Mouse (Mus musculus): Measurements from ENCODE around the gene Odf3l2. TPM values are rescaled to one million over a fixed set of nuclear protein-coding genes. Genes with fewer than 3 reads are reported as not detected.

Gene Odf3l2
- total RNA-seq, 2 experiments from 2014 or later, result 0.27 TPM; not detected in 1

DNA sequence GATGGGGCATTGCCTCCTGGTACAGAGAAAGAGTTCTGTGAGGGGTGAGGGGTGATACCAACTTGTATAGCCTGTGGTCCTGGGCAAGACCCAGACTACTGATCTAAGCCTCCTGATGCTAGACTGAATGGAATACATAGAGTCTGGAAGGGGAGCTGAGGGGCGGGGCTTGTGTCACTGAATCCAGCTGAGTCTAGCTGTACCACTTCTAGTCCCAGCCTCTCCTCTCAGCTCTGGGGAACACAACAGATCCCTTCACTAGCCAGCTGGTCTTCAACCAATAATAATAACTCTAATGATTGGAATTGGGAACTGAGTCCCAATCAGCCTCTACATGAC, 31.3 kb downstream of the Odf3l2 start:
- H3K27ac ChIP-seq, result no peak overlapping the region; the same call in 1 of the 2 replicates
- peak overlapping the region; percentile 71 for H3K4me3 ChIP-seq
- intact Hi-C loops (cut with DNase I), result no loop called here

DNA sequence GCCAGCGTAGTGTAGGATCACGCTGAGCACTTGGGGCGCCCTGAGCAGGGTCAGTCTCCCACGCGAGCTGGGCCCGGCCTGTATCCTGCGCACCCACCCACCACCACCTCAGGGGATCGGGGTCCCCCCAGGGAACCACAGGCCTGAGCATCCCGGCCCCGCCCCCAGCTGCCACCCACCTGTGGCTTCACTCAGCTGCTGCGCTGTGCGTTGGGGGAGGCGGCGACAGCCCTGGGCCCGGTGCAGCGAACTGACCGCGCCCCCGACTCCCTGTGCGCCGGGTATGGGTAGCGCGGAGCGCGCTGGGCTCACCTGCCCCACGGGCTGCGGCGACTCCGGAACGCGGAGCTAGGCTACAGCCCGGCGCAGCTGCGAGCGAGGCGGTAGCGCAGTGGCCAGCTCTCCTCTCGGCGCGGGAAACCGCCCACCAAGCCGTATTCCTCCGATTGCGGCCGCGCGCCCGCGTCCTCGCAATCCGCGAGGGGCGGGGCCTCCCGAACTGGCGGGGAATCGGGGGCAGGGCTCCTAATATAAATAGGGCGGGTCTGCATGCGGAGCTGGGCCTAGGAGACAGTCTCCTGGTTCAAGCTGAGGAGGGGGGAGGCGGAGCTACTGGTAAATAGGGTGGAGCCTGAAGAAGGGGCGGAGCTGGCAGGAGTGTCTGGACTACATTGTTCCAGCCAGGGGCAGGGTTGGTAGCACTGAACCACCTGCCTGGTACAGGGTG, 31.8 kb downstream of the Odf3l2 start, which contains the start of gene C2cd4c:
C2cd4c (minus strand) TSS at position 448 of the 727 bp plus-strand sequence.
- Histone ChIP-seq H3K27ac (peak within 1 kb of the TSS; percentile 73), H3K4me3 (peak within 1 kb of the TSS; percentile 71)
- DNase-seq (ENCODE audit: extremely low spot score in 1 of 2, low spot score in 2 of 2), result peak; percentile 77 to 78
- intact Hi-C loops (cut with DNase I), result no loop called here
- no peak for TF ChIP-seq CTCF (IDR thresholded peaks at IDR 0.05)

More for the DNA sequence above, 31.3 kb downstream of the Odf3l2 start:
- TF ChIP-seq CTCF (IDR thresholded peaks at IDR 0.05), result no peak
- no peak for DNase-seq (ENCODE audit: extremely low spot score in 1 of 2, low spot score in 2 of 2)

DNA sequence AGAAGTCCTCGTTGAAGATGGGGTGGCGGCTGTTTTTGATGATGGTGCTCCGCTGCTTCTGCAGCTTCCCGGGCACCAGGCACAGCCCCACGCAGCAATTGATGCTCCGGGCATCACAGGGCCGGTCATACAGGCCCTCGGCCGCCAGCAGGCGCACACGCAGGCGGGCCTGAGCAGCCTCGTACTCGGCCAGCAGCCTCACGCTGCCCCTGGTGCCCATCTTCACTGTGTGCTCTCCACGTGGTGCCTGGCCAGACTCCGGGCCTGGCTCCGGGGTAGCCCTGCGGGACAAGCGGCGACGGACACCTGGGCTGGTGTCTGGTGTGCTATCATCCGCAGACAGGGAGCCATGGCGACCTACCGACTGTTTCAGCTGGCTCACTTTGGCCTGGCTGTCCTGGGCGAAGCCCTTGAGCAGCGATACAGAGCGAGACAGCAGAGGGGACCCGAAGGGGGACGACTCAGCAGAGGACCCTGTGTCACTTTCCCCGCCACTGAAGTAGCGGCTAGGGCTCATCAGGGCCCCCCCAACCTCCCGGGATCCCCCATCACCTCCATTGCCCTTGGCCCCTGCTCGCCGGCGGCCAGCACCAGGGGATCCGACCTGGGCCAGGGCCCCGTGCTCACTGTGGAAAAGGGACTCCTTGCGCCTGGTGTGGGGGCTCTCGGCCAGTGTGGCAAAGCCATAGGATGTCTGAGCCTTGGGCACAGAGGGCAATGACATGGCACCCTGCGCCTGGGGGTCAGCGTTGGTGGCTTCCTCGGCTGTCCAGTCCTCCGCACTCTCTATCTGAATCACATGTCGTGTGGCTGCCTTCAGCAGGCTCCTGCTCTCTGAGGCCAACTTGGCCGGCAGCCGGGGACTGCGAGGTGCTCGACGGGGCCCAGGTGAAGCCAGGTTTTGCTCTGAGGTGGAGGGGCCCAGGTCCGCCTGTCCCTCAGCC, 33.1 kb downstream of the Odf3l2 start:
- no peak for DNase-seq (ENCODE audit: extremely low spot score in 1 of 2, low spot score in 2 of 2)
- peak; percentile 37 for TF ChIP-seq CTCF (IDR thresholded peaks at IDR 0.05)
- H3K4me3 ChIP-seq, result peak overlapping the region; percentile 71; the same call in 1 of the 2 replicates
- intact Hi-C loops (cut with DNase I), result no loop called here
- H3K27ac ChIP-seq, result no peak overlapping the region

DNA sequence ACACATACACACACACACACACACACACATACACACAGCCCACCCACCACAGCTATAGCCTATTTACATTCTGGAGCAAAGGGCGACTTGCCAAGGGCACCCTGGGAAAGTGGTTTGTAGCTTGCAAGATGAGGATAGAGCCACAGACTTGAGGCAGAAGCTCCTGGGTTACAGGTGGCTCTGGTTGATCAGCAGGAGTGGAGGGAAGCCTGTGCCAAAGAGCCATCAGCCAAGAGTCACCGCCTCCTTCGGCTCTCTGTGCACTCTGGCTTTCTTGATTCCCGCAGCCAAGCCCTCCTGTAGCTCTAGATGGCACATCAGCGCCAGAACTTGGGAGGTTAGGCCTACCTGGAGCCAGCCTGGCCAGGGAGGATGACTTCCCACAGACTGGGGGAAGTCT, 34.2 kb downstream of the Odf3l2 start:
- TF ChIP-seq CTCF (IDR thresholded peaks at IDR 0.05), result no peak
- intact Hi-C loops (cut with DNase I), result no loop called here
- no peak overlapping the region for H3K4me3 ChIP-seq
- H3K27ac ChIP-seq, result no peak overlapping the region
- DNase-seq (ENCODE audit: extremely low spot score in 1 of 2, low spot score in 2 of 2), result no peak

GRCm38 (mm10) chr10:79609276-79609675, 36.3 kb downstream of the Odf3l2 start:
- no peak overlapping the region for H3K4me3 ChIP-seq
- intact Hi-C loops (cut with DNase I), result no loop called here
- H3K27ac ChIP-seq, result no peak overlapping the region
- TF ChIP-seq CTCF (IDR thresholded peaks at IDR 0.05), result no peak
- no peak for DNase-seq (ENCODE audit: extremely low spot score in 1 of 2, low spot score in 2 of 2)

DNA sequence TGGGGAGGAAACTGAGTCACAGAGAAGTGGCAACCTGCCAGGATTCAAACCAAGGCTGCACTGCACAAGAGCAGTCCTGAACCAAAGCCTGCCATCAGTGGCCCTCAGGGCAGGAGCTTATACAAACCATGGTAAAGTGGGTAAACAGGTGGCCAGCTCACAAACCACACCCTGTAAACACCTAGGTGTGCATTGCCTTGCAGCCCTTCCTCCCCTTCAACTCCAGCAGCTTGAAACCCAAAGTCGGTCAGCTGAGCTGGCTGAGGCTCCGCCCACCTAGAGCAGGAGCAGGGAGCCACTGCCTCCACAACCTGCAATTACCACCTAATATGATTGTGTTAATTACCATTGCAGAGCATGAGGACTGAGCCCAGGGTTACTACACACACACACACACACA, 37.6 kb downstream of the Odf3l2 start:
- TF ChIP-seq CTCF (IDR thresholded peaks at IDR 0.05), result no peak
- DNase-seq (ENCODE audit: extremely low spot score in 1 of 2, low spot score in 2 of 2), result no peak
- no peak overlapping the region for H3K4me3 ChIP-seq
- intact Hi-C loops (cut with DNase I), result no loop called here
- no peak overlapping the region for H3K27ac ChIP-seq

- Histone ChIP-seq H3K4me3 (no peak overlapping the region), H3K27ac (0 out of 2 replicates have a peak overlapping the region, but pooled peaks have one; percentile 6)
- TF ChIP-seq CTCF (IDR thresholded peaks at IDR 0.05), result no peak
- no peak for DNase-seq (ENCODE audit: extremely low spot score in 1 of 2, low spot score in 2 of 2)
- intact Hi-C loops (cut with DNase I), result no loop called here
Observed at GRCm38 (mm10) chr10:79606537-79606936, 39.0 kb downstream of the Odf3l2 start.

DNA sequence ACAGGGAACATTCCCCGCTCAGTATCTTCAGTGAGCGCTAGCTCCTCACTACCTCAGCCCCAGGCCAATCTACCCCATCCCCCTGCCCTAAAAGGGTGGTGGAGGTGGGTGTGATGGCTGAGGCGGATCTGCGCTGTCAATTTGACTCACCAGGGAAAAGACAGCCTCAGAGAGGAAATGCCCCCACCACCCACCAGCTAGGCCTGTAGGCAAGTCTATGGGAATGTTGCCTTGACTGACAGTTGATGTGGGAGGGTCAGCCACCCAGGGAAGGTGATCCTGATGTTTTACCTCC, 47.7 kb downstream of the Odf3l2 start:
- H3K27ac ChIP-seq, result peak overlapping the region; percentile 96

DNA sequence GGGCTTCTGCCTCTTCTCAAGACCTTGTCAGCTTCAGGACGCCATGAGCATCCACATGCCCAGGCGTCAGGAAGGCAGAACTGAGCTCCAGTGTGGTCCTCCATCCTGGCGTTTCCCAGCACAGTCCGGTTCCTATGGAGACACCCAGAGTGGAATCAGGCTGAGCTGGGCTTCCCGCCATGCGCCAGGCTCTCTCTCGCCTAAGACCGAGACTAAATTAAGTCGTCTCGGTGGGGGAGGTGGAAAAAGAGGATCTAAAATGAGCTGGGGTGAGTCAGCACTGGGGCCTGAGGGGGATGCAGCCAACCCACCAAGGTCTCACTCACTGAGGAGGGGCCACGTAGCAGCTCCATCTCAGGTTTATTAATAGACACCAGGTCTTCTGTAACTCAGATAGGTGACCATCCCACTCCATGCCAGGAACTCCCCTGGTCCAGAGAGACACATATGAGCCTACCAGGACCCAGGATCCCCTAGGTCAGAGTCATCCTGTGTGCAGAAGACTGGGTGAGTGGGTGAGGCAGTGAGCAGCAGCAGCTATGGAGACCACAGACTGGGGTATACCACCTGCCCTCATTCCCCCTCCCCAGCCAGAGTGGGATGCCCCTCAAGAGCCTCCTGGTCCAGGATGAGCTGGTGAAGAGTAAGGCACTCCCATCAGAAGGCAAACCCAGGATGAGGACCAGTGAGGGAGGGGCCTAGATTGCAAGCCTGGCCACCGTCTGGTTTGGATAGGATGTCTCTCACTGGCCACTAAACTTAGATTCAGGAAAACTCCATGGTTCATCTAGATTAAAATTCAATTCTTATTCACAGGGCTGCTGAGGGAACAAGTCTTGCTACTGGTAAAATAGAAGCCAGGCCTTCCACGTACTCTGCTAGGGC, 48.2 kb downstream of the Odf3l2 start:
- peak; percentile 71 to 73 for DNase-seq (ENCODE audit: extremely low spot score in 1 of 2, low spot score in 2 of 2)
- Histone ChIP-seq H3K4me3 (no peak overlapping the region), H3K27ac (peak overlapping the region; percentile 96)
- TF ChIP-seq CTCF (IDR thresholded peaks at IDR 0.05), result no peak
- intact Hi-C loops (cut with DNase I), result loop anchor here (1.0 kb wide), 1 partner anchor 40 kb away; the partner anchor contains the start of gene Shc2

More for the DNA sequence above, 47.7 kb downstream of the Odf3l2 start:
- intact Hi-C loops (cut with DNase I), result loop anchor here (1.0 kb wide), 1 partner anchor 39 kb away; the partner anchor contains the start of gene Shc2
- no peak overlapping the region for H3K4me3 ChIP-seq
- TF ChIP-seq CTCF (IDR thresholded peaks at IDR 0.05), result no peak
- DNase-seq (ENCODE audit: extremely low spot score in 1 of 2, low spot score in 2 of 2), result peak; percentile 50

DNA sequence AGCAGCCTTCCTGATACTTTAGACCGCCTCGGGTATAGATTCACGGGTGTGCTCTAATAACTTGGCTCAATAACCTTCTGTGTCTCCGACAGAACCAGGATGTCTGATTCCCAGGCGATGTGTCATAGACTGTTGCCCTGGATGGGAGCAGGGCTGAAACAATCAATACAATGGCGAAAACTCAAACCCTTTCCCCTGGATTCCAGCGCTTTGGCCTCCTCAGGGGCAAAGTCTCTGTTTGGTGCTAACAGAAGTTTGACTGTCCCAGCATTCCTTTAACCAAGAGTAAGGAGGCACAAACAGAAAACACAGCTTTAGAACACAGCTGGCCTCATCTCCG, 50.0 kb downstream of the Odf3l2 start:
- DNase-seq (ENCODE audit: extremely low spot score in 1 of 2, low spot score in 2 of 2), result no peak
- TF ChIP-seq CTCF (IDR thresholded peaks at IDR 0.05), result no peak
- intact Hi-C loops (cut with DNase I), result loop anchor here (1.0 kb wide), 2 partner anchors 54 to 73 kb away; no protein-coding TSS in a partner anchor
- peak overlapping the region; percentile 96; the same call in 1 of the 2 replicates for H3K27ac ChIP-seq
- H3K4me3 ChIP-seq, result no peak overlapping the region

GRCm38 (mm10) chr10:79594872-79595589, 50.5 kb downstream of the Odf3l2 start:
- no peak overlapping the region for H3K4me3 ChIP-seq
- H3K27ac ChIP-seq, result no peak overlapping the region; the same call in 1 of the 2 replicates
- peak; percentile 59 to 70 for DNase-seq (ENCODE audit: extremely low spot score in 1 of 2, low spot score in 2 of 2)
- TF ChIP-seq CTCF (IDR thresholded peaks at IDR 0.05), result peak; percentile 93
- intact Hi-C loops (cut with DNase I), result loop anchor here (1.0 kb wide), 2 partner anchors 54 to 73 kb away; no protein-coding TSS in a partner anchor

Data from left cerebral cortex, adult 2 months (tissue).